In the genomic region with DNA sequence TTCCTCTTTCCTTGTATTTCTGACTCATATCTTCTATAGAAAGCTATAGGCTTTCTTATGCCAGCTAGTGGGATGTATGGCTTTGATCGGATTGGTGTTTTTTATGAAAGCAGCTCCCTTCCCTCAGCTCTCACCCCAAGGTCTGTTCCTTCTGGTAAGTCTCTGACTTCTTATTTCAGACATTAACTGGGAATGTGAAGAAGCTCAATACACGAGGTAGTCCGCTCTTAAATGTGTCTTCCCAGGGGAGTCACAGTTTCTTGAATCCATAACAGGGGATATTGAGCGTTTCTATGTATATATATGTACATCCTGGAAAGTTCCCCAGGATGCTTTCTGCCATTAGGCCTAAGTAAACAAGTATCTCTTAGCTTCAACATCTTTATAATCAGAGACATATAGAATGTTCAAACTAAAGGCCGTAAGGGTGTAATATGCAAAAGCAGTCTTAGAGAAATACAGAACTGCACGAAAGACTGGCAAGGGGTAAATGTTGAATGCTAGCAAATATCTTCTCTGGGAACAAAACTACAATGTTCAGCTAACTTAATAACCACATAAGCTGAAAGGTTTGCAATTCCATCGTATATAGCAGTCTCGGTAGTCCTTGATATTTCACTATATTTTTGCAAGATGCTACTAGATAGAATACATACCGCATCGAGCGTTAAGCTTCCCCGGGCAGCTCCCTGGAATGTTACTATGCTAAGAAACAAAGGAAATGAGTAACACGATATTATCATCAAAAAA, we compare ENCODE assay signal across 8 mouse cellular contexts. TPM values are rescaled to one million over a fixed set of nuclear protein-coding genes. Genes with fewer than 3 reads are reported as not detected.
DNase-seq lines count a peak whose midpoint lies in the region; ATAC-seq and TF ChIP-seq lines count a peak whose summit lies in the region.

No protein-coding gene starts in this region.

- H3K27ac ChIP-seq in left cerebral cortex, adult 2 months = no peak overlapping the region
- H3K27ac ChIP-seq in hindbrain, embryonic 15.5 days (replicated peaks) = no peak overlapping the region
- no peak overlapping the region for H3K27ac ChIP-seq in midbrain, embryonic 16.5 days (ENCODE audit: low read length)

- DNase-seq in left cerebral cortex, adult 2 months (ENCODE audit: extremely low spot score in 1 of 2, low spot score in 2 of 2) = no peak
- DNase-seq in left cerebral cortex, adult 9 months (ENCODE audit: low spot score in 2 of 2) = no peak
- DNase-seq in c-Kit-negative CD71-positive TER-119-positive erythroid progenitor cells, embryonic 14.5 days (ENCODE audit: low read depth, low spot score) = peak; percentile 24
- DNase-seq in yolk sac, embryonic 10.5 days (ENCODE audit: low spot score) = no peak
- DNase-seq in left cerebral cortex, adult 11 months (ENCODE audit: low spot score) = no peak
- DNase-seq in cerebellum, adult 9-10 months = no peak

- peak overlapping the region; percentile 46 for H3K4me3 ChIP-seq in left cerebral cortex, adult 2 months
- H3K4me3 ChIP-seq in hindbrain, embryonic 15.5 days = peak overlapping the region; percentile 61
- peak overlapping the region; percentile 66 for H3K4me3 ChIP-seq in midbrain, embryonic 16.5 days (ENCODE audit: low read depth, low read length)

- H3K9me3 ChIP-seq in hindbrain, embryonic 15.5 days = no peaks in the 10 kb centered on the region
- H3K9me3 ChIP-seq in midbrain, embryonic 16.5 days (replicated peaks; ENCODE audit: control insufficient read depth, low read length, poor library complexity, severe bottlenecking) = no peaks in the 10 kb centered on the region

- H3K27me3 ChIP-seq in hindbrain, embryonic 15.5 days = no peaks in the 10 kb centered on the region
- no peaks in the 10 kb centered on the region for H3K27me3 ChIP-seq in midbrain, embryonic 16.5 days (ENCODE audit: control insufficient read depth, insufficient read depth, low read depth, low read length)

- 51% methylated on average over 13 of the region's 13 CpGs for WGBS in hindbrain, embryonic 15.5 days
- 50% methylated on average over 13 of the region's 13 CpGs for WGBS in midbrain, embryonic 16.5 days

- TF ChIP-seq CTCF in left cerebral cortex, adult 2 months (IDR thresholded peaks at IDR 0.05) = no peak

- H3K4me2 ChIP-seq in hindbrain, embryonic 15.5 days = peak overlapping the region; percentile 58
- peak overlapping the region; percentile 90 for H3K4me2 ChIP-seq in midbrain, embryonic 16.5 days (ENCODE audit: low read length)

- no peaks in the 10 kb centered on the region for H3K36me3 ChIP-seq in hindbrain, embryonic 15.5 days
- H3K36me3 ChIP-seq in midbrain, embryonic 16.5 days (ENCODE audit: control insufficient read depth, insufficient read depth, low read length) = no peaks in the 10 kb centered on the region

- no peak for ATAC-seq in hindbrain, embryonic 15.5 days (ENCODE audit: low FRiP score, low read depth)
- ATAC-seq in midbrain, embryonic 16.5 days = no peak

- peak overlapping the region; percentile 22 for H3K9ac ChIP-seq in hindbrain, embryonic 15.5 days
- 0 out of 2 replicates have a peak overlapping the region, but pooled peaks have one; percentile 22 for H3K9ac ChIP-seq in midbrain, embryonic 16.5 days (ENCODE audit: low read depth, low read length)

- H3K4me1 ChIP-seq in hindbrain, embryonic 15.5 days (replicated peaks) = peaks cover 13% of the 10 kb centered on the region; the same call in 1 of the 2 replicates
- peaks cover 8% of the 10 kb centered on the region for H3K4me1 ChIP-seq in midbrain, embryonic 16.5 days (ENCODE audit: control insufficient read depth, insufficient read depth, low read length)

- intact Hi-C loops in left cerebral cortex, adult 2 months (cut with DNase I) = loop anchor here (5.0 kb wide), 1 partner anchor 212 kb away; no protein-coding TSS in a partner anchor

RNA-seq across cellular contexts. Expression of gene Fbxo48, which starts 0.8 kb away (rescaled TPM):
- total RNA-seq in left cerebral cortex, adult 2 months (2021) = 1 to 10 TPM; 1.3 to 2.5 TPM
- 0.43 and 0.62 TPM in 2 replicates for polyA plus RNA-seq in hindbrain, embryonic 15.5 days (2015; fragmentation: Nextera tagmentation; extraction: Ambion mirVana)
- 0.19 and 0.48 TPM in 2 replicates for polyA plus RNA-seq in midbrain, embryonic 16.5 days (2015; fragmentation: Nextera tagmentation; extraction: Ambion mirVana)
